Mouse (Mus musculus): ENCODE results near the gene Myd88.
"Not testable (repeated sequence)": the region's sequence is repeated elsewhere in the genome, so short reads cannot be mapped to it uniquely, and the experiment has no call there.

GRCm38 (mm10) chr9:119370770-119371169, 29.6 kb upstream of the Myd88 start:
- TF ChIP-seq CTCF (IDR thresholded peaks at IDR 0.05; ENCODE audit: borderline replicate concordance, insufficient read depth, low read depth, low read length); POLR2A (IDR thresholded peaks at IDR 0.05; ENCODE audit: borderline replicate concordance, insufficient read depth, low read length): not testable (repeated sequence)
